Comparison of ENCODE assay signal across 29 mouse cellular contexts in the genomic region with DNA sequence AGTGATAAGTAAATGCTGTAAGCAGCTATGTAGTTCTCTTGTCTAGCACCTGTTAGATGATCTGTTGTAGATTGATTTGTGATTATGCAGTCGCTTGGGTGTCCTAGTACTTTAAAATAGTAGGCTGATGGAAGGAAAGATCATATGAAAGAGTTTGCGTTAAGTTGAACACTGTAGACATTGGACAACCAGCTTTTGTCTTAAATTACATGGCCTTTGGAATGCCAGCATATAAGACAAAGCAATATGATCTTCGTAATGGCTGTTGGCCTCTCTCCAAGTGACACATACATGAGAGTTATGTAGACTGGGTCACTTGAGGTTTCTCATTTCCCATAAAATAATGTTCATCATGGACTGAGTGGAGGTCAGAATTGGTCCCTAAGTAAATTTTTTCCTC.
DNase-seq lines count a peak whose midpoint lies in the region; ATAC-seq lines count a peak whose summit lies in the region.
"Had no signal": no experiment of that assay in that cellular context is flagged by ENCODE, and none has a peak within 500 bp of the region (broad histone marks: within the 10 kb centered on the region; RNA-seq: fewer than 3 reads in every experiment).

No protein-coding gene starts in this region.

- H3K4me3 ChIP-seq in kidney, embryonic 15.5 days (replicated peaks), result no peak overlapping the region
- H3K4me3 ChIP-seq: erythroblast, embryonic 14.5 days; forebrain, embryonic 12.5 days; hindbrain, embryonic 12.5 days; midbrain, embryonic 12.5 days had no signal

- H3K36me3 ChIP-seq in kidney, embryonic 15.5 days, result no peaks in the 10 kb centered on the region
- H3K36me3 ChIP-seq: forebrain, embryonic 12.5 days; hindbrain, embryonic 12.5 days; midbrain, embryonic 12.5 days had no signal

- WGBS in kidney, embryonic 15.5 days, result 32% methylated on average over 3 of the region's 3 CpGs
- 35% methylated on average over 3 of the region's 3 CpGs for WGBS in large intestine, adult 2 months

- no peak overlapping the region for H3K27ac ChIP-seq in kidney, embryonic 15.5 days
- H3K27ac ChIP-seq: forebrain, embryonic 12.5 days; hindbrain, embryonic 12.5 days; hindbrain, postnatal 0 days; liver, embryonic 14.5 days; midbrain, embryonic 12.5 days had no signal

- H3K9ac ChIP-seq in kidney, embryonic 15.5 days, result no peak overlapping the region
- H3K9ac ChIP-seq: forebrain, embryonic 12.5 days; forebrain, postnatal 0 days; hindbrain, embryonic 12.5 days; liver, embryonic 14.5 days; midbrain, embryonic 12.5 days had no signal

- no peak overlapping the region for H3K4me2 ChIP-seq in kidney, embryonic 15.5 days
- H3K4me2 ChIP-seq: forebrain, embryonic 12.5 days; heart, embryonic 11.5 days; hindbrain, embryonic 12.5 days; midbrain, embryonic 12.5 days had no signal

- no peaks in the 10 kb centered on the region for H3K9me3 ChIP-seq in kidney, embryonic 15.5 days (replicated peaks)
- H3K9me3 ChIP-seq: forebrain, embryonic 12.5 days; hindbrain, embryonic 12.5 days; midbrain, embryonic 12.5 days had no signal

- DNase-seq in kidney, adult 18-20 months, result no peak
- peak; percentile 83 for DNase-seq in 3T3-L1 (ENCODE audit: low read depth, low spot score)
- peak; percentile 6 for DNase-seq in NIH3T3 (ENCODE audit: low read depth)
- peak; percentile 24 for DNase-seq in large intestine, adult 2 months (ENCODE audit: low read depth, low spot score)
- DNase-seq: adrenal gland, postnatal 10 days; cerebellum, adult 8-10 months; cerebellum, postnatal 25 days; forebrain, postnatal 0 days; gastrocnemius, postnatal 10 days; heart, adult 11 months; heart, postnatal 36 days; kidney, adult 9 months; liver; lung, adult 2 months; thymus, adult 2 months; thymus, postnatal 36 days had no signal

- H3K27me3 ChIP-seq in kidney, embryonic 15.5 days, result no peaks in the 10 kb centered on the region
- H3K27me3 ChIP-seq: CH12.LX; forebrain, embryonic 12.5 days; hindbrain, embryonic 12.5 days; midbrain, embryonic 12.5 days; Patski had no signal

- ATAC-seq in kidney, embryonic 15.5 days (replicated peaks; ENCODE audit: low FRiP score), result peak; percentile 22; the same call in 1 of the 2 replicates
- no peak for ATAC-seq in erythroid progenitor cell, adult 5-6 weeks (replicated peaks; ENCODE audit: low FRiP score, poor library complexity, severe bottlenecking)
- ATAC-seq in inflammation-experienced regulatory T-cells, adult 6 months, result no peak
- ATAC-seq: forebrain, postnatal 0 days; hindbrain, postnatal 0 days; intestine, embryonic 16.5 days; Patski had no signal

- peaks cover 3% of the 10 kb centered on the region; the same call in 1 of the 2 replicates for H3K4me1 ChIP-seq in kidney, embryonic 15.5 days
- H3K4me1 ChIP-seq: forebrain, embryonic 12.5 days; hindbrain, embryonic 12.5 days; midbrain, embryonic 12.5 days had no signal
